Mouse (Mus musculus): Measurements from ENCODE around the gene Bicc1. TPM values are rescaled to one million over a fixed set of nuclear protein-coding genes. Genes with fewer than 3 reads are reported as not detected.

The Bicc1 gene
- total and polyA plus RNA-seq, 3 experiments, result 0.16 TPM; not detected in 2

DNA sequence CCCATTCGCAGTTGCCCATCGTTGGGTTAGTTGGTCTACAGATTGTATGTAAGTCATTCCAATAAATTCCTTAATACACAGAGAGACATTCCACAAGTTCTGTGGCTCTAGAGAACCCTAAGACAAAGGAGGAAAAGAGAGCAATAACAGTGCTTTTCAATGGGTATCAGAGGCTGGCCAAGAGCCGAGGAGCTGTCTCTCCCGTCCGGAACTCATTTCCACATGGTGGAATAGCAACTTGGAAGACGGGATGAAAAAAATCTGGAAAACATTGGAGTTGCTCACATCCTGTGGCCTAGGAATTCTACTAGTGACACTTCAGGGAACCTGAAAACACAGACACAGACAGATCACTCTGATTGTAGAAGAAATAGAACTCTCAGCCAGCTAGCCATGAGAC lies 139.7 kb downstream of the Bicc1 start:
- Histone ChIP-seq H3K36me3 (replicated peaks) (no peaks in the 10 kb centered on the region), H3K4me3 (ENCODE audit: low read depth, low read length) (no peak overlapping the region), H3K27me3 (ENCODE audit: insufficient read depth, low read length) (no peaks in the 10 kb centered on the region), H3K4me1 (ENCODE audit: insufficient read depth, low read depth, low read length) (no peaks in the 10 kb centered on the region), H3K9me3 (replicated peaks) (peaks cover 27% of the 10 kb centered on the region)
- ATAC-seq (ENCODE audit: extremely low read depth, insufficient number of reproducible peaks, low FRiP score, poor library complexity, severe bottlenecking), result no peak
- DNase-seq (ENCODE audit: low spot score), result no peak
- TF ChIP-seq TAL1 (conservative IDR thresholded peaks at IDR 0.05; ENCODE audit: low read depth, low read length), result no peak
- TF ChIP-seq GATA2 (IDR thresholded peaks at IDR 0.05; ENCODE audit: borderline replicate concordance, low read depth, low read length), result no peak
- TF ChIP-seq CTCF (IDR thresholded peaks at IDR 0.05; ENCODE audit: low read depth, low read length), result no peak
- TF ChIP-seq GATA1 (IDR thresholded peaks at IDR 0.05; ENCODE audit: borderline replicate concordance, low read length), result no peak
- no peak for TF ChIP-seq POLR2AphosphoS5 (IDR thresholded peaks at IDR 0.05; ENCODE audit: insufficient replicate concordance, low read depth, low read length)

DNA sequence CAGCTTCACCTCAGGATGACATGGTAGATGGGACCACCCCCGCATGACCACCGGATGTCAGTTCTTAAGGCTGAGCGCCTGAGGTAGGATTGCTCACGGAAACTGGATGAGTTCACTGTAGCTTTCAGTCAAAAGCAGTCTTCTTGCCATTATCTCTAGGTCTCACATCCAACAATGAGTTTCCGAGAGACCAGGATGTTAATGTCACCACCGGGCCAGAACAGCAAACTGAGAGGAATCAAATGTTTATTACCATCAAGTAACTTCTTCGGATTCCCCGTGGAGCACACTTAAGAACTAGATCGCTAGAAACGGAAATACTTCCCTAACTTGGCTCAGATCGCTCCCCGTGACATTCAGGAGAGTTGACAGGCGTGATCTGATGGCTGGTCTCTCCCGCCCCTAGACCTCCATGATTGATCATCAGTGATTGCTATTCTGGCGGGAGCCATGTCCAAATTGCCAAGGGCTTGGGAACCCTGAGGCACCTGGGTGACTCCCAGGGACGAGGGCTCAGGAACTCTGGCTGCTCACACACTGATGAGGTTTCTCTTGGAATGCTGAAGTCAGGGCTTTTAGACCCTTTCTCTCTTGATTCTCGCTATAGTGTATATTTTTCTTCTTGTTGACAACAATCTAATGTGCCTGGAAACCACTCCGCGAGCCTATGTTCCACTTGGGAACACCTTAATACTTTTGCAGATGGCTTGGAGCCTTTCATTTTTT lies 149.6 kb downstream of the Bicc1 start:
- Histone ChIP-seq H3K4me3 (ENCODE audit: low read depth, low read length) (no peak overlapping the region), H3K4me1 (ENCODE audit: insufficient read depth, low read depth, low read length) (no peaks in the 10 kb centered on the region), H3K9me3 (replicated peaks) (peaks cover 44% of the 10 kb centered on the region), H3K36me3 (replicated peaks) (no peaks in the 10 kb centered on the region), H3K27me3 (ENCODE audit: insufficient read depth, low read length) (no peaks in the 10 kb centered on the region)
- no peak for ATAC-seq (ENCODE audit: extremely low read depth, insufficient number of reproducible peaks, low FRiP score, poor library complexity, severe bottlenecking)
- DNase-seq (ENCODE audit: low spot score), result no peak
- TF ChIP-seq CTCF (IDR thresholded peaks at IDR 0.05; ENCODE audit: low read depth, low read length) (no peak), GATA1 (IDR thresholded peaks at IDR 0.05; ENCODE audit: borderline replicate concordance, low read length) (no peak), POLR2AphosphoS5 (IDR thresholded peaks at IDR 0.05; ENCODE audit: insufficient replicate concordance, low read depth, low read length) (no peak), TAL1 (conservative IDR thresholded peaks at IDR 0.05; ENCODE audit: low read depth, low read length) (no peak), GATA2 (IDR thresholded peaks at IDR 0.05; ENCODE audit: borderline replicate concordance, low read depth, low read length) (no peak)

DNA sequence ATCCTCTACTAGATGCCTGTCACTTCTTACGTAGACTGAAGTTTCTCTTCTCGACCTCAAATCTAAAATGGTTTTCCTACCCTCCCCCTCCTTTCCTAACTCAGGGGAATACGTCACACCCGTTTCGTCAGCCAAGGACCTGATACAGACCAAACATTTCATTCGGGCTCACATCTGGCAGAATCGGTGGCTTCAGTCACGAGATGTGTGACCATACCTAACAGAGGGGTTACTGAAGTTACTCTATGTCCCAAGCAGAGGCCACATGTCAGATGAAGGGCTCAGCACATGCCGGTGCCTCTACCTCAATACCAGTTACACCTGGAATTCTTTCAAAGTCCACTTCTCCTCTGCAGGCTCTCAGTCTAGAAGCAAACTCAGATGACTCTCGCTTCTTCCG lies 150.8 kb downstream of the Bicc1 start:
- no peak for DNase-seq (ENCODE audit: low spot score)
- TF ChIP-seq GATA2 (IDR thresholded peaks at IDR 0.05; ENCODE audit: borderline replicate concordance, low read depth, low read length), result no peak
- no peak for TF ChIP-seq CTCF (IDR thresholded peaks at IDR 0.05; ENCODE audit: low read depth, low read length)
- no peak for TF ChIP-seq TAL1 (conservative IDR thresholded peaks at IDR 0.05; ENCODE audit: low read depth, low read length)
- TF ChIP-seq GATA1 (IDR thresholded peaks at IDR 0.05; ENCODE audit: borderline replicate concordance, low read length), result no peak
- no peak for TF ChIP-seq POLR2AphosphoS5 (IDR thresholded peaks at IDR 0.05; ENCODE audit: insufficient replicate concordance, low read depth, low read length)
- peaks cover 53% of the 10 kb centered on the region for H3K9me3 ChIP-seq (replicated peaks)

DNA sequence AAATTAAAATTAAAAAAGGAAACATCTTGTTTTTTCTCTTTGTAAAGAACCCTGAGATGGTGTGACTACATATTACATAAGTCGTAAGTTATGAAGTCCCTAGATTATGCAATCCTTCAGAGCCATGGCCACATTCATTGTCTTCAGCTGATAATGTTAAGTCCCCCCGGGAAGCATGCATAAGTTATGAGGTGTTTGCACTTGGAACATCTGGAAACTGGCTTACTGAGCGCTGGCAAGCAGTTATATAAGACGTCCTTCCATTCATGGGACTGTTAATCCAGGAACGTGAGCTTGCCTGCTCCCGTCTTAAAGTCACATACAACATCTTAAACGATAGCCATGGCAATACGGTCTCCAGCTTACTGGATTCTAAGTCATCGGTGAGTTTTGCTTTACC lies 151.5 kb downstream of the Bicc1 start:
- ATAC-seq (ENCODE audit: extremely low read depth, insufficient number of reproducible peaks, low FRiP score, poor library complexity, severe bottlenecking), result no peak
- DNase-seq (ENCODE audit: low spot score), result no peak
- Histone ChIP-seq H3K9me3 (replicated peaks) (peaks cover 58% of the 10 kb centered on the region), H3K4me1 (ENCODE audit: insufficient read depth, low read depth, low read length) (no peaks in the 10 kb centered on the region), H3K36me3 (replicated peaks) (no peaks in the 10 kb centered on the region), H3K4me3 (ENCODE audit: low read depth, low read length) (no peak overlapping the region), H3K27me3 (ENCODE audit: insufficient read depth, low read length) (no peaks in the 10 kb centered on the region)
- TF ChIP-seq GATA1 (IDR thresholded peaks at IDR 0.05; ENCODE audit: borderline replicate concordance, low read length) (no peak), POLR2AphosphoS5 (IDR thresholded peaks at IDR 0.05; ENCODE audit: insufficient replicate concordance, low read depth, low read length) (no peak), TAL1 (conservative IDR thresholded peaks at IDR 0.05; ENCODE audit: low read depth, low read length) (no peak), CTCF (IDR thresholded peaks at IDR 0.05; ENCODE audit: low read depth, low read length) (no peak), GATA2 (IDR thresholded peaks at IDR 0.05; ENCODE audit: borderline replicate concordance, low read depth, low read length) (no peak)

More for the DNA sequence above, 150.8 kb downstream of the Bicc1 start:
- H3K4me1 ChIP-seq (ENCODE audit: insufficient read depth, low read depth, low read length), result no peaks in the 10 kb centered on the region
- H3K4me3 ChIP-seq (ENCODE audit: low read depth, low read length), result no peak overlapping the region
- ATAC-seq (ENCODE audit: extremely low read depth, insufficient number of reproducible peaks, low FRiP score, poor library complexity, severe bottlenecking), result no peak
- H3K27me3 ChIP-seq (ENCODE audit: insufficient read depth, low read length), result no peaks in the 10 kb centered on the region
- no peaks in the 10 kb centered on the region for H3K36me3 ChIP-seq (replicated peaks)

DNA sequence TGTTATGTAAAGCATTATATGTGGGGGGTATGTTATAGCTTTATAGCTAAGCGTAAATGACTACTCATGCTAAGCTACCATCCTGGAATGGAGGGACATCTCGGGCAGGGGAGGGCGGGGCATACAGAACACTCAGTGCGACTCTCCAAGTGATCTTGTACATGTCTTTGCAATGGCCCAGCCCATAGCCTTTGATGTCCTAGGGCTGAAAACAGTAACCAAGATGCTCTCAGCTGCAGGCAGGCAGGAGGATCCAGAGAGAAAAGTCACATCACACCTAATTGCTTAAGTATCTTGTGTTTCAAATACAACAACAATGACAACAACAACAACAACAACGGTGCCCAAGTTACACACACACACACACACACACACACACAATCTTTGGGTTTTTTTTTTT lies 152.0 kb downstream of the Bicc1 start:
- no peak overlapping the region for H3K4me3 ChIP-seq (ENCODE audit: low read depth, low read length)
- no peak for ATAC-seq (ENCODE audit: extremely low read depth, insufficient number of reproducible peaks, low FRiP score, poor library complexity, severe bottlenecking)
- peaks cover 60% of the 10 kb centered on the region for H3K9me3 ChIP-seq (replicated peaks)
- no peaks in the 10 kb centered on the region for H3K4me1 ChIP-seq (ENCODE audit: insufficient read depth, low read depth, low read length)
- no peaks in the 10 kb centered on the region for H3K27me3 ChIP-seq (ENCODE audit: insufficient read depth, low read length)
- H3K36me3 ChIP-seq (replicated peaks), result no peaks in the 10 kb centered on the region
- TF ChIP-seq POLR2AphosphoS5 (IDR thresholded peaks at IDR 0.05; ENCODE audit: insufficient replicate concordance, low read depth, low read length) (no peak), GATA1 (IDR thresholded peaks at IDR 0.05; ENCODE audit: borderline replicate concordance, low read length) (no peak), TAL1 (conservative IDR thresholded peaks at IDR 0.05; ENCODE audit: low read depth, low read length) (no peak), CTCF (IDR thresholded peaks at IDR 0.05; ENCODE audit: low read depth, low read length) (no peak), GATA2 (IDR thresholded peaks at IDR 0.05; ENCODE audit: borderline replicate concordance, low read depth, low read length) (no peak)
- DNase-seq (ENCODE audit: low spot score), result no peak

DNA sequence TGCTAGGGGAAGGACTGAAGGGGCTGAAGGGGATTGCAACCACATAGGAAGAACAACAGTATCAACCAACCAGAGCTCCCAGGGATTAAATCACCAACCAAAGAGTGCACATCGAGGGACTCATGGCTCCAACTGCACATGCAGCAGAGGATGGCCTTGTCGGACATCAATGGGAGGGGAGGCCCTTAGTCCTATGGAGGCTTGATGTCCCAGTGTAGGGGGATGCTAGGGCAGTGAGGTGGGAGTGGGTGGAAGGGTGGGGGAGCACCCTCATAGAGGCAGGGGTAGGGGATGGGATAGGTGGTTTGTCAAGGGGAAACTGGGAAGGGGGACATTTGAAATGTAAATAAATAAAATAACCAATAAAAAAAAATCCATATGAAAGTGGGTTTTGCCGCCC lies 152.5 kb downstream of the Bicc1 start:
- DNase-seq (ENCODE audit: low spot score) (no peak), ATAC-seq (ENCODE audit: extremely low read depth, insufficient number of reproducible peaks, low FRiP score, poor library complexity, severe bottlenecking) (no peak)
- TF ChIP-seq GATA2 (IDR thresholded peaks at IDR 0.05; ENCODE audit: borderline replicate concordance, low read depth, low read length) (no peak), CTCF (IDR thresholded peaks at IDR 0.05; ENCODE audit: low read depth, low read length) (no peak), POLR2AphosphoS5 (IDR thresholded peaks at IDR 0.05; ENCODE audit: insufficient replicate concordance, low read depth, low read length) (no peak), GATA1 (IDR thresholded peaks at IDR 0.05; ENCODE audit: borderline replicate concordance, low read length) (no peak), TAL1 (conservative IDR thresholded peaks at IDR 0.05; ENCODE audit: low read depth, low read length) (no peak)
- H3K27me3 ChIP-seq (ENCODE audit: insufficient read depth, low read length), result no peaks in the 10 kb centered on the region
- H3K9me3 ChIP-seq (replicated peaks), result peaks cover 63% of the 10 kb centered on the region
- H3K36me3 ChIP-seq (replicated peaks), result no peaks in the 10 kb centered on the region
- H3K4me1 ChIP-seq (ENCODE audit: insufficient read depth, low read depth, low read length), result no peaks in the 10 kb centered on the region
- no peak overlapping the region for H3K4me3 ChIP-seq (ENCODE audit: low read depth, low read length)

Measured in G1E (cell line).